Mouse (Mus musculus) macrophage (primary cell): ENCODE data around the gene Olfr1177-ps. TPM values are rescaled to one million over a fixed set of nuclear protein-coding genes. Genes with fewer than 3 reads are reported as not detected.

Experiments used
- H3K27ac ChIP-seq: fragments of 350-480 bp; formaldehyde crosslinking; 2 replicates; pipeline ENCODE4 v1.9.0; 2021
- H3K36me3 ChIP-seq: fragments of 350-480 bp; formaldehyde crosslinking; 2 replicates; pipeline ENCODE4 v1.9.0; 2021; ENCODE audit errors: inconsistent target
- H3K4me3 ChIP-seq: fragments of 350-480 bp; formaldehyde crosslinking; 2 replicates; pipeline ENCODE4 v1.9.0; 2021; ENCODE audit errors: inconsistent target
- H3K79me2 ChIP-seq: fragments of 350-480 bp; formaldehyde crosslinking; 2 replicates; pipeline ENCODE4 v1.9.0; 2021; ENCODE audit errors: inconsistent target
- WGBS: methylation state at CpG from one replicate; pipeline ENCODE4 v1.1.7; 2026; ENCODE audit warnings: inconsistent platforms; ENCODE audit not compliant: missing documents; 5-methylcytosine and 5-hydroxymethylcytosine counted together
- polyA plus RNA-seq: library from polyadenylated mRNA; stranded (reverse); fragments of 250-400 nt; gene quantifications from 3 replicates; pipeline ENCODE4 v1.2.4, GENCODE M21; 2018; ENCODE audit warnings: inconsistent platforms
- total RNA-seq, 78 experiments: library from RNA; depleted of rRNA; stranded (reverse); fragments of 250-400 nt; gene quantifications; 1 replicate in 9 of 78; 2 replicates in 24 of 78; 3 replicates in 43 of 78; 4 replicates in 2 of 78; pipeline ENCODE4 v1.2.4; 2018; ENCODE audit warnings: inconsistent platforms in 56 of 78

Olfr1177-ps gene
- not detected for total RNA-seq (2018; cell fraction: chromatin; rRNA removed)
- total RNA-seq (2018; cell fraction: cytosol; rRNA removed), result not detected
- not detected for total RNA-seq (2018; cell fraction: nucleus; rRNA removed)
- not detected in 3 replicates for polyA plus RNA-seq

GRCm38 (mm10) chr2:88346392-88346791 lies at the start of gene Olfr1177-ps:
Olfr1177-ps (minus strand) TSS chr2:88346492.
- Histone ChIP-seq H3K27ac (no peak within 1 kb of the TSS), H3K36me3 (no peaks in the 10 kb centered on the region), H3K4me3 (no peak within 1 kb of the TSS), H3K79me2 (no peaks in the 10 kb centered on the region)
- 67% methylated on average over 1 of the region's 1 CpGs for WGBS

GRCm38 (mm10) chr2:88386762-88387161 lies 40.5 kb upstream of the Olfr1177-ps start, which contains the start of gene Olfr1178:
Olfr1178 (plus strand) TSS chr2:88387062.
- whole genome bisulfite sequencing, result 100% methylated on average over 1 of the region's 1 CpGs
- Histone ChIP-seq H3K27ac (no peak within 1 kb of the TSS), H3K79me2 (no peaks in the 10 kb centered on the region), H3K4me3 (no peak within 1 kb of the TSS), H3K36me3 (no peaks in the 10 kb centered on the region)

- Histone ChIP-seq H3K79me2 (no peaks in the 10 kb centered on the region), H3K4me3 (no peak overlapping the region), H3K27ac (no peak overlapping the region), H3K36me3 (no peaks in the 10 kb centered on the region)
- 4% methylated on average over 2 of the region's 2 CpGs for WGBS
These were observed 10.0 kb upstream of the Olfr1177-ps start for GRCm38 (mm10) chr2:88356304-88356703.

- 62% methylated on average over 1 of the region's 1 CpGs for WGBS
- Histone ChIP-seq H3K27ac (no peak within 1 kb of the TSS), H3K4me3 (no peak within 1 kb of the TSS), H3K79me2 (no peaks in the 10 kb centered on the region), H3K36me3 (no peaks in the 10 kb centered on the region)
These were observed 9.9 kb downstream of the Olfr1177-ps start, which contains the start of gene Olfr1176 for GRCm38 (mm10) chr2:88336421-88336820. Olfr1176 (plus strand) TSS chr2:88336721.

- H3K79me2 ChIP-seq, result no peaks in the 10 kb centered on the region
- no peak within 1 kb of the TSS for H3K4me3 ChIP-seq
- no peak within 1 kb of the TSS for H3K27ac ChIP-seq
- H3K36me3 ChIP-seq, result no peaks in the 10 kb centered on the region
- 68% methylated on average over 2 of the region's 2 CpGs for WGBS
These were observed 19.2 kb downstream of the Olfr1177-ps start, which contains the start of gene Olfr1175-ps for GRCm38 (mm10) chr2:88327115-88327514. Olfr1175-ps (minus strand) TSS chr2:88327215.

- no peaks in the 10 kb centered on the region for H3K79me2 ChIP-seq
- no peak within 1 kb of the TSS for H3K27ac ChIP-seq
- no peak within 1 kb of the TSS for H3K4me3 ChIP-seq
- 97% methylated on average over 4 of the region's 4 CpGs for WGBS
- H3K36me3 ChIP-seq, result no peaks in the 10 kb centered on the region
These were observed 31.3 kb downstream of the Olfr1177-ps start, which contains the start of gene Olfr1174-ps for GRCm38 (mm10) chr2:88315035-88315434. Olfr1174-ps (minus strand) TSS chr2:88315135.

Other genes with a start within 250 kb of the Olfr1177-ps start
- gene Olfr1166, start 218.2 kb downstream of the Olfr1177-ps start, polyA plus RNA-seq, result not detected in 3 replicates
- not detected in 3 replicates for gene Olfr1167, start 191.3 kb downstream of the Olfr1177-ps start, polyA plus RNA-seq
- gene Olfr1168, start 164.6 kb downstream of the Olfr1177-ps start, polyA plus RNA-seq, result not detected in 3 replicates
- not detected in 3 replicates for gene Olfr1170, start 118.2 kb downstream of the Olfr1177-ps start, polyA plus RNA-seq
- not detected in 3 replicates for gene Olfr1173, start 66.6 kb downstream of the Olfr1177-ps start, polyA plus RNA-seq
- gene Olfr1174-ps, start 31.4 kb downstream of the Olfr1177-ps start, polyA plus RNA-seq, result not detected in 3 replicates
- gene Olfr1175-ps, start 19.3 kb downstream of the Olfr1177-ps start, polyA plus RNA-seq, result not detected in 3 replicates
- gene Olfr1176, start 9.8 kb downstream of the Olfr1177-ps start, polyA plus RNA-seq, result not detected in 3 replicates
- gene Olfr1178, start 40.6 kb upstream of the Olfr1177-ps start, polyA plus RNA-seq, result not detected in 3 replicates
- gene Olfr1179, start 60.0 kb upstream of the Olfr1177-ps start, polyA plus RNA-seq, result not detected in 3 replicates
- not detected in 3 replicates for gene Olfr1180, start 72.7 kb upstream of the Olfr1177-ps start, polyA plus RNA-seq
- not detected in 3 replicates for gene Olfr1181, start 79.7 kb upstream of the Olfr1177-ps start, polyA plus RNA-seq
- not detected in 3 replicates for gene Gm13757, start 102.6 kb upstream of the Olfr1177-ps start, polyA plus RNA-seq
- not detected in 3 replicates for gene Olfr1183, start 108.4 kb upstream of the Olfr1177-ps start, polyA plus RNA-seq
- gene Olfr1184, start 137.1 kb upstream of the Olfr1177-ps start, polyA plus RNA-seq, result not detected in 3 replicates
- not detected in 3 replicates for gene Olfr1185-ps1, start 146.8 kb upstream of the Olfr1177-ps start, polyA plus RNA-seq
- not detected in 3 replicates for gene Olfr1186, start 172.1 kb upstream of the Olfr1177-ps start, polyA plus RNA-seq
- gene Olfr1188, start 210.4 kb upstream of the Olfr1177-ps start, polyA plus RNA-seq, result not detected in 3 replicates
- not detected in 3 replicates for gene Olfr1189, start 240.0 kb upstream of the Olfr1177-ps start, polyA plus RNA-seq